Mouse (Mus musculus) sigmoid colon, adult 10 weeks (tissue): ENCODE measurements around the gene Cenpl. TPM values are rescaled to one million over a fixed set of nuclear protein-coding genes. Genes with fewer than 3 reads are reported as not detected.

Source experiments
- polyA plus RNA-seq: library from polyadenylated mRNA; stranded (reverse); fragments of 350-450 nt; fragmentation: Illumina TruSeq; extraction: RNeasy Lipid Tissue Mini Kit (QIAGEN cat#74804); gene quantifications from one replicate; pipeline ENCODE4 v1.2.3, GENCODE M21; 2014; ENCODE audit warnings: low read depth, low replicate concordance

Gene Cenpl
- 25.2 TPM for polyA plus RNA-seq

GRCm38 (mm10) chr1:161070352-161071271 is at the start of gene Cenpl, which contains the start of gene Dars2:
Cenpl (plus strand) TSS chr1:161070713.
Dars2 (minus strand) TSS chr1:161070658.

GRCm38 (mm10) chr1:161034435-161035280 is 35.9 kb upstream of the Cenpl start, which contains the start of gene Zbtb37:
Zbtb37 (minus strand) TSS chr1:161034849.

GRCm38 (mm10) chr1:161130726-161131664 is 60.5 kb downstream of the Cenpl start, which contains the start of gene Klhl20:
Klhl20 (minus strand) TSS chr1:161131511.

Other genes with a start within 250 kb of the Cenpl start
- 55.8 TPM for gene Rc3h1, start 164.3 kb upstream of the Cenpl start, polyA plus RNA-seq
- gene Serpinc1, start 92.1 kb upstream of the Cenpl start, polyA plus RNA-seq: 0.76 TPM
- gene Zbtb37, start 35.9 kb upstream of the Cenpl start, polyA plus RNA-seq: 9.0 TPM
- 13.1 TPM for gene Dars2, start 55 bp upstream of the Cenpl start, polyA plus RNA-seq
- 32.4 TPM for gene Klhl20, start 60.8 kb downstream of the Cenpl start, polyA plus RNA-seq
- gene Ankrd45, start 72.0 kb downstream of the Cenpl start, polyA plus RNA-seq: 0.79 TPM
- gene Tex50, start 88.6 kb downstream of the Cenpl start, polyA plus RNA-seq: not detected
- gene Prdx6, start 180.5 kb downstream of the Cenpl start, polyA plus RNA-seq: 2,850 TPM